Mouse (Mus musculus): Measurements from ENCODE around the gene Pcsk5.

Pcsk5 gene

DNA sequence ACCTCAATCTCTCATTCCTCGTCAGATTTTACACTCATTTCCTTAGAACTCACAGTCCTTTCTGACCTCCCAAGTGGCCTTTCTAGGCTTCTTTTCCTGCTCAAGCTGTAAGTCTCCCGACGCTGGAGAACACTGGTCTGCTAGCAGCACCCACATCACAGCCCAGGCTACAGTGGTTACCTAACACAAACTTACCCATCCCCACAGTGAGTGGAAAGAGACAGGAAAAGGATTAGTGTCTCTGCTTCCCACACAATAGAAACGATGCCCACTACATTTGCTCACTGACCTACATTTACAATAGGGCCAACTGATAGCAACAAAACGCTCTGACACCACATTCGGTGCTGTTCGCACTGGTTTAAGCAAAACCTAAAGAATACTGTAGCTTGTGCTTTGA is 24.8 kb downstream of the Pcsk5 start:
- DNase-seq (ENCODE audit: low read depth, low spot score): no peak

DNA sequence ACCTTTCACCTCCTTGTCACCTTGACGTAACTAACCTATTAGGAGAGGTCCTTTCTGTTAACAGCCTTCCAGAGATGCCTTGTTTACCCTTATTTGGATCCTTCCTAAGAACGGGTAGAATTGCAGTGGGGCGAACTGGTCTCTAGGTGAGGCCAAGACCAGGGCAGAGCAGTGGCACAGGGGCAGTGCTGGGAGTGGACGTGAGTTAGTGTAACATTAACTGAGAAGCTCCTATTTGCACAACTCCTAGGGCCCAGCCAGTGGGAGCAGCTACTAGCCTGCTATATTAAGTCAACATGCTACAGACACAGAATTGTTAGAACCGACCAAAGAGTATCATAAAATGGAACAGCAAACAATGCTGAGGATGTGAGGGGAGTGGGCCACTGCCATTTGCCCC is 30.8 kb downstream of the Pcsk5 start:
- DNase-seq (ENCODE audit: low read depth, low spot score): no peak

DNA sequence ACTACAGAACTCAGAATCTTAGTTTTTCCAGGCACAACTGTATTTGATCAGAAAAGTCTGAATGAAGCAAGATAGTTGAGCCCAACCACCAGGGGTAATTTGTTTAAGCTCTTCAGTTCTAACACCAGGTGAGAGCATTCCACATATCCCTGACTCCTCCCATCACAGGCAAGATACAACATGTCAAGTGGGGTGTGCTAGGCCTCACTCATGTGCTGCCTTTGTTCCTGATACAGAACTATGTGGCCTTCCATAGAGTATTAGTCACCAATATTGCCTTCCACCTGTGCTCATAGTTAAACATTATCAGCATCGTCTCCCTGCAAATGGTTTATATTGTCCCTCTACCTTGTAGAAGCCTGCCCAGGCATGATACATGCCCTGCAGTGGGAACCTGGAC is 36.6 kb downstream of the Pcsk5 start:
- no peak for DNase-seq (ENCODE audit: low read depth, low spot score)

- DNase-seq (ENCODE audit: low read depth, low spot score): no peak
Measured at GRCm38 (mm10) chr19:17799419-17800185, 37.8 kb downstream of the Pcsk5 start.

- no peak for DNase-seq (ENCODE audit: low read depth, low spot score)
Measured at GRCm38 (mm10) chr19:17793457-17793856, 44.0 kb downstream of the Pcsk5 start.

GRCm38 (mm10) chr19:17791485-17792052 is 45.9 kb downstream of the Pcsk5 start:
- DNase-seq (ENCODE audit: low read depth, low spot score): no peak

GRCm38 (mm10) chr19:17788617-17789317 is 48.7 kb downstream of the Pcsk5 start:
- no peak for DNase-seq (ENCODE audit: low read depth, low spot score)

- DNase-seq (ENCODE audit: low read depth, low spot score): no peak
Measured at GRCm38 (mm10) chr19:17786744-17787143, 50.7 kb downstream of the Pcsk5 start.

- DNase-seq (ENCODE audit: low read depth, low spot score): no peak
Measured at GRCm38 (mm10) chr19:17784401-17785192, 52.8 kb downstream of the Pcsk5 start.

- no peak for DNase-seq (ENCODE audit: low read depth, low spot score)
Measured at GRCm38 (mm10) chr19:17783231-17783630, 54.2 kb downstream of the Pcsk5 start.

DNA sequence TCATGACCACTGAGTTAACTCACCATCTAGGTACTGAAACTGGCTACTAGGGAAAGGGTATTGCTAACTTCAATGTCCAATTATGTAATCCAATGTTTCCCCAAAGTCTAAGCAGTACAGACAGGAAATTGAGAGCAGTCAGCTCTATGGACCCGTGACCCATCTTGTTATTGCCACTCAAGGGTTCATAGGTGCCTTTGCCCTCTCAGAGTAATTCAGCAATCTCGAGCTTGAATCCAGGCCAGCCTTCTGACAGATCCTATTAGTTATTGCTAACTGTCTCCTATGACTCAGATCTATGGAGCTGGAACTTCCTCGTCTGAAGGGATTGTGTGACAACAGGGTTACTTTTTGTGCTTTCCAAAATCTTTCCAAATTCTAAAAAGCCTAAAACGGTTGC is 56.1 kb downstream of the Pcsk5 start:
- DNase-seq (ENCODE audit: low read depth, low spot score): no peak

- DNase-seq (ENCODE audit: low read depth, low spot score): no peak
Measured at GRCm38 (mm10) chr19:17775943-17776342, 61.5 kb downstream of the Pcsk5 start.

DNA sequence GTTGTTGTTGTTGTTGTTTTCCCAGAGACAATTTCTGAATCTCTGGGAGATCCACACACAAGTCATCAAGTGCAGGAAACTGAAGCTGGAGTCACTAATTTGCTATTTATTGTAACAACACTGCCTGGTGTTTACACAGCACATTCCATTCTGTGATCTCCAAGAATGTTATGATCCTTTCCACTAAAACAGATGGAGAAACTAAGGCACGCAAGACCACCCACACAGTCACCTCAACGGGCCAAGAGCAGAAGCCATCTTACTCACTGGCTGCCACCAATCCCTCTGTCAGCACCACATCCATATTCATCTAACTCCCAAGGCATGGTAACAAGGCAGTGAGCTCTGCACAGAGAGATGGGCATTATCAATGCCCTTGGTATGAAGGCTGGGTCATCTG is 62.3 kb downstream of the Pcsk5 start:
- DNase-seq (ENCODE audit: low read depth, low spot score): no peak

- no peak for DNase-seq (ENCODE audit: low read depth, low spot score)
Measured at GRCm38 (mm10) chr19:17774061-17774460, 63.4 kb downstream of the Pcsk5 start.

- no peak for DNase-seq (ENCODE audit: low read depth, low spot score)
Measured at GRCm38 (mm10) chr19:17769610-17770399, 67.6 kb downstream of the Pcsk5 start.

DNA sequence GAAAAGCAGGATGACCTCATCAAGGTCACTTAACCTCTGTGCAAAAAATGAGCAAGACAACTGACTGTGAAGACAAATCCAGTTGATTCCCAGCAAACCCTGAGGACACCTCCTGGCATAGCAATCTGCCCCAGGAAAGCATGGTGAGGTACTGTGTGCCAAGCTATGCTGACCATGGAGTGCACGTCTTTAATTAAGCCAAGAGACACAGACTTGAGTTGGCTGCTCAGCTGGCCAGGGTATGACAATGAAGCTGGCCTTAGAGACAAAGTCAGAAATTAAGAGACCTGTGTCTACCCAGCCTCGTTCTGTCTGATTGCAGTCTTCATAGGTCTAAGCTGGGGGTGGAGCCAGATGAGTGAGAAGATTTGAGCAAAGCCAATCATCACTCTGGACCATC is 72.4 kb downstream of the Pcsk5 start:
- no peak for DNase-seq (ENCODE audit: low read depth, low spot score)

- no peak for DNase-seq (ENCODE audit: low read depth, low spot score)
Measured at GRCm38 (mm10) chr19:17762740-17763139, 74.7 kb downstream of the Pcsk5 start.

- DNase-seq (ENCODE audit: low read depth, low spot score): no peak
Measured at GRCm38 (mm10) chr19:17761678-17762077, 75.8 kb downstream of the Pcsk5 start.

DNA sequence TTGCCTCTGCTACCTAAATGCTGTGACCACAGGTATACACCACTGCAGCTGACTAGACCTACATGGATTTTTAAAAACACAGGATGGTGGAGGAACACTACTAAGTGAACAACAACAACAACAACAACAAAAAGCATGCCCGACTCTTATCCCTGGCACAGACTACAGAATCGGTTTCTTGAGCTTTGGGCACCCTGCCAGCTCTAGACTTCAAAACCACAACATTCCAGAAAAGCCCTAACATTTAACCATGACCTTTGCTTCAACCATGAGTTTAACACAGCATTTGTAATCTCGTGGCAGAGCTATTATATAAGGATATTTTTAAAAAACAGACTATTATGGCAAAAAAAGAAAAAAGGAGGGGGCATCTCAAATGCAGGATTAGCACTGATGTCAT is 84.6 kb downstream of the Pcsk5 start:
- DNase-seq (ENCODE audit: low read depth, low spot score): no peak

DNA sequence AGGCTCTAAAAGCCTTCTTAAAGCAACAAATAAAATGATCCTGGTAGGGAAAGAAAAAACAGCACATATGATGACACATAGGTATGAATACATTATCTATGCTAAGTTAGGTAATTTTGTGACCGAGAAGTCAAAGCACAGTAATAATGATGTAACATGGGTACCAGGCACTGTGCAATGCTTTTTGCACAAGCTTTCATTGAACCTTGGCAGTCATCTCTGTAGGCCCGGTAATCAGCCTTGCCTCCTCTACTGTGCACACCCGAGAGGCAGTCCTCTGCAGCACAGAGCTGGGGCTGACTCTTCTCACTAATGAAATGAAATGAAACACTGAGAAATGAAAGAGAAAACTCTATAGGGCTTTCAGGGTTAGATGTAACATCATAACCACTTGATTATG is 89.1 kb downstream of the Pcsk5 start:
- DNase-seq (ENCODE audit: low read depth, low spot score): no peak

DNA sequence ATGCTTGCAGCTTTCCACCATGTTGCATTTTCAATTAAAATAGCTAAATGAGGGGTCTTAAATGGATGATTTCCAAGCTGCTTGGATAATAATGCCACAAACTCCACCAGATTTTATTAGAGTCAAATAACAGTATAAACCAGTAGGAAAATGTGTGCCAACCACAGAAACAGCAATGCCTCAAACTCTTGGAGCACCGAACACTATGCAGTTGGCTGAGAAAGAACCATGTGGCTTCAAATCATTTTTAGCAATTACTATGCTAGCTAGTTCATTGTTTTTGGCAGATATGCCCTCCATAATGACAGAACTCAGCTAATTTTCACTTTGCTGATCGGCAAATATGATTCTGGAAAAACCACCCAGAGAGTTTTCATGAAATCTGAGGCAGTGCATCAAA is 92.1 kb downstream of the Pcsk5 start:
- DNase-seq (ENCODE audit: low read depth, low spot score): no peak

All from ES-CJ7 (cell line).